Mouse (Mus musculus): ENCODE data around the gene Nppa.

The Nppa gene

GRCm38 (mm10) chr4:148000202-148000772 is at the start of gene Nppa:
Gene Nppa, plus strand, starts transcription at chr4:148000722.
- DNase-seq = no peak

GRCm38 (mm10) chr4:147953590-147953989 is 46.9 kb upstream of the Nppa start:
- DNase-seq = no peak

- DNase-seq = peak; percentile 32
Measured at GRCm38 (mm10) chr4:147957141-147957540, 43.4 kb upstream of the Nppa start.

GRCm38 (mm10) chr4:147959881-147960831 is 40.4 kb upstream of the Nppa start:
- peak; percentile 74 for DNase-seq

GRCm38 (mm10) chr4:147962781-147963180 is 37.7 kb upstream of the Nppa start:
- DNase-seq = no peak

- no peak for DNase-seq
Measured at GRCm38 (mm10) chr4:147963623-147964022, 36.9 kb upstream of the Nppa start.

- no peak for DNase-seq
Measured at GRCm38 (mm10) chr4:147965712-147966111, 34.8 kb upstream of the Nppa start.

- no peak for DNase-seq
Measured at GRCm38 (mm10) chr4:147968816-147969215, 31.7 kb upstream of the Nppa start.

GRCm38 (mm10) chr4:147969337-147969736 is 31.2 kb upstream of the Nppa start:
- DNase-seq = peak; percentile 11

- DNase-seq = no peak
Measured at GRCm38 (mm10) chr4:147976237-147976636, 24.3 kb upstream of the Nppa start.

GRCm38 (mm10) chr4:147977726-147978125 is 22.8 kb upstream of the Nppa start:
- no peak for DNase-seq

GRCm38 (mm10) chr4:147978391-147978790 is 22.1 kb upstream of the Nppa start:
- no peak for DNase-seq

- DNase-seq = no peak
Measured at GRCm38 (mm10) chr4:147979441-147979860, 21.1 kb upstream of the Nppa start.

- peak; percentile 46 for DNase-seq
Measured at GRCm38 (mm10) chr4:147985205-147986132, 15.1 kb upstream of the Nppa start, which contains the start of gene Nppb. Gene Nppb, plus strand, starts transcription at chr4:147985788.

GRCm38 (mm10) chr4:147993571-147994095 is 6.9 kb upstream of the Nppa start:
- no peak for DNase-seq

GRCm38 (mm10) chr4:147995311-147995710 is 5.2 kb upstream of the Nppa start:
- no peak for DNase-seq

- DNase-seq = no peak
Measured at GRCm38 (mm10) chr4:148001013-148001789, 679 bp downstream of the Nppa start.

- DNase-seq = no peak
Measured at GRCm38 (mm10) chr4:148001866-148002265, 1.3 kb downstream of the Nppa start.

- DNase-seq = no peak
Measured at GRCm38 (mm10) chr4:148004361-148004760, 3.8 kb downstream of the Nppa start.

GRCm38 (mm10) chr4:148008412-148008811 is 7.9 kb downstream of the Nppa start:
- peak; percentile 39 for DNase-seq

- no peak for DNase-seq
Measured at GRCm38 (mm10) chr4:148009641-148010040, 9.1 kb downstream of the Nppa start.

GRCm38 (mm10) chr4:148011332-148011731 is 10.8 kb downstream of the Nppa start:
- no peak for DNase-seq

Measured in liver (tissue).